15 mouse cellular contexts compared by ENCODE assay signal in genomic region chr13:58056618-58057017, GRCm38 (mm10). TPM values are rescaled to one million over a fixed set of nuclear protein-coding genes. Genes with fewer than 3 reads are reported as not detected.
DNase-seq lines count a peak whose midpoint lies in the region; ATAC-seq and TF ChIP-seq lines count a peak whose summit lies in the region.
"Had no signal": no experiment of that assay in that cellular context is flagged by ENCODE, and none has a peak within 500 bp of the region (broad histone marks: within the 10 kb centered on the region; RNA-seq: fewer than 3 reads in every experiment).

No protein-coding gene starts in this region.

- H3K9me3 ChIP-seq in lung, postnatal 0 days (ENCODE audit: low read length), result no peaks in the 10 kb centered on the region; the same call in 1 of the 2 replicates
- H3K9me3 ChIP-seq in MEL (replicated peaks; ENCODE audit: insufficient read depth, low read length), result no peaks in the 10 kb centered on the region
- H3K9me3 ChIP-seq: embryonic facial prominence, embryonic 12.5 days had no signal

- no peaks in the 10 kb centered on the region for H3K79me2 ChIP-seq in MEL (ENCODE audit: control insufficient read depth, insufficient read depth, low read length, poor library complexity)

- no peak for ATAC-seq in lung, postnatal 0 days
- ATAC-seq in monocyte, adult 5-6 weeks (replicated peaks; ENCODE audit: insufficient number of reproducible peaks, low FRiP score, low TSS enrichment, poor library complexity, severe bottlenecking), result no peak
- ATAC-seq: forebrain, embryonic 13.5 days had no signal

- intact Hi-C loops in gastrocnemius, adult 2 months (cut with DNase I), result no loop called here

- WGBS in lung, postnatal 0 days, result 87% methylated on average over 4 of the region's 4 CpGs

- peak; percentile 51 for TF ChIP-seq CTCF in gastrocnemius, adult 2 months (IDR thresholded peaks at IDR 0.05)
- TF ChIP-seq CTCF in lung, postnatal 0 days (IDR thresholded peaks at IDR 0.05), result peak; percentile 63
- peak; percentile 17 to 41 (median 41) for TF ChIP-seq CTCF in MEL (IDR thresholded peaks at IDR 0.05 in 2 of 3, conservative IDR thresholded peaks at IDR 0.05 in 1 of 3; ENCODE audit: control insufficient read depth in 1 of 3, insufficient read depth in 1 of 3, low read depth in 2 of 3, low read length in 3 of 3, poor library complexity in 1 of 3, severe bottlenecking in 1 of 3)

- DNase-seq in gastrocnemius, adult 2 months, result no peak
- DNase-seq in gastrocnemius, adult 8-10 months (ENCODE audit: low spot score in 2 of 2), result no peak
- DNase-seq in lung, postnatal 0 days (ENCODE audit: low spot score), result no peak
- no peak for DNase-seq in lung, postnatal 14 days
- peak; percentile 6 for DNase-seq in MEL (ENCODE audit: low read depth, low spot score)
- peak; percentile 45 for DNase-seq in naive thymus-derived CD4-positive, alpha-beta T cell, adult 2 months (ENCODE audit: low read depth)
- DNase-seq in spleen, adult 18-20 months, result no peak
- DNase-seq: cerebellum, adult 11 months; kidney, postnatal 14 days; lung, postnatal 4 days had no signal

- H3K4me3 ChIP-seq in gastrocnemius, adult 2 months, result no peak overlapping the region
- H3K4me3 ChIP-seq in lung, postnatal 0 days (ENCODE audit: low read depth, low read length), result no peak overlapping the region
- H3K4me3 ChIP-seq in MEL (ENCODE audit: control insufficient read depth in 1 of 2, insufficient read depth in 1 of 2, low read depth in 2 of 2, low read length in 2 of 2), result no peak overlapping the region
- H3K4me3 ChIP-seq: embryonic facial prominence, embryonic 12.5 days; forebrain, embryonic 13.5 days; hindbrain, embryonic 10.5 days; myocyte had no signal

- no peak for TF ChIP-seq EP300 in lung, postnatal 0 days (IDR thresholded peaks at IDR 0.05)
- TF ChIP-seq EP300 in MEL (IDR thresholded peaks at IDR 0.05; ENCODE audit: low read depth in 1 of 2, low read length in 2 of 2), result no peak

- H3K27me3 ChIP-seq in lung, postnatal 0 days (replicated peaks; ENCODE audit: insufficient read depth, low read length), result no peaks in the 10 kb centered on the region
- H3K27me3 ChIP-seq in MEL (ENCODE audit: control insufficient read depth in 1 of 2, insufficient read depth in 2 of 2, low read length in 2 of 2), result no peaks in the 10 kb centered on the region
- H3K27me3 ChIP-seq: embryonic facial prominence, embryonic 12.5 days; forebrain, embryonic 13.5 days had no signal

- H3K36me3 ChIP-seq in lung, postnatal 0 days (ENCODE audit: insufficient read depth, low read length), result no peaks in the 10 kb centered on the region
- no peaks in the 10 kb centered on the region for H3K36me3 ChIP-seq in MEL (ENCODE audit: control insufficient read depth in 1 of 2, insufficient read depth in 2 of 2, low read length in 2 of 2)
- H3K36me3 ChIP-seq: embryonic facial prominence, embryonic 12.5 days had no signal

- H3K4me2 ChIP-seq in lung, postnatal 0 days (replicated peaks; ENCODE audit: low read depth, low read length), result no peak overlapping the region
- H3K4me2 ChIP-seq: embryonic facial prominence, embryonic 12.5 days; forebrain, embryonic 13.5 days had no signal

- no peak overlapping the region for H3K9ac ChIP-seq in lung, postnatal 0 days (replicated peaks; ENCODE audit: low read depth)
- no peak overlapping the region for H3K9ac ChIP-seq in MEL (ENCODE audit: control insufficient read depth, low read depth, low read length, poor library complexity, severe bottlenecking)
- H3K9ac ChIP-seq: embryonic facial prominence, embryonic 12.5 days; forebrain, embryonic 13.5 days had no signal

- peaks cover 4% of the 10 kb centered on the region; the same call in 1 of the 2 replicates for H3K4me1 ChIP-seq in lung, postnatal 0 days (ENCODE audit: insufficient read depth, low read depth, low read length)
- H3K4me1 ChIP-seq in MEL (ENCODE audit: control insufficient read depth in 1 of 2, insufficient read depth in 2 of 2, low read length in 2 of 2), result no peaks in the 10 kb centered on the region

- no peak for TF ChIP-seq POLR2A in MEL (IDR thresholded peaks at IDR 0.05; ENCODE audit: control insufficient read depth in 1 of 2, insufficient read depth in 1 of 2, low read depth in 1 of 2, low read length in 2 of 2, poor library complexity in 1 of 2)

- TF ChIP-seq RAD21 in MEL (IDR thresholded peaks at IDR 0.05; ENCODE audit: low read depth, low read length), result no peak

- no peak overlapping the region for H3K27ac ChIP-seq in gastrocnemius, adult 2 months
- H3K27ac ChIP-seq in lung, postnatal 0 days (ENCODE audit: low read length), result no peak overlapping the region
- no peak overlapping the region for H3K27ac ChIP-seq in MEL (ENCODE audit: control insufficient read depth, low read depth, low read length)
- H3K27ac ChIP-seq: embryonic facial prominence, embryonic 12.5 days; forebrain, embryonic 13.5 days; hindbrain, embryonic 10.5 days had no signal

TF ChIP-seq in MEL, 35 proteins besides CTCF, POLR2A, EP300 and RAD21:
- TF ChIP-seq POLR2AphosphoS2 (IDR thresholded peaks at IDR 0.05; ENCODE audit: low read length) (no peak), MYB (IDR thresholded peaks at IDR 0.05; ENCODE audit: low read depth, low read length) (no peak), TCF12 (IDR thresholded peaks at IDR 0.05; ENCODE audit: low read depth, low read length) (no peak), MAX (IDR thresholded peaks at IDR 0.05; ENCODE audit: low read length) (no peak), MXI1 (IDR thresholded peaks at IDR 0.05; ENCODE audit: low read depth, low read length) (no peak), CHD2 (IDR thresholded peaks at IDR 0.05; ENCODE audit: low read length) (no peak), ZMIZ1 (IDR thresholded peaks at IDR 0.05; ENCODE audit: low read depth, low read length) (no peak), ZC3H11A (IDR thresholded peaks at IDR 0.05; ENCODE audit: low read depth, low read length) (no peak), UBTF (IDR thresholded peaks at IDR 0.05; ENCODE audit: borderline replicate concordance, insufficient read depth, low read depth, low read length) (no peak), MEF2A (IDR thresholded peaks at IDR 0.05; ENCODE audit: extremely low read depth, insufficient replicate concordance, low read depth, low read length, poor library complexity, severe bottlenecking) (no peak), NRF1 (IDR thresholded peaks at IDR 0.05; ENCODE audit: insufficient read depth, low read depth, low read length, poor library complexity, severe bottlenecking) (no peak), USF1 (IDR thresholded peaks at IDR 0.05; ENCODE audit: low read depth, low read length) (no peak), POLR2AphosphoS5 (IDR thresholded peaks at IDR 0.05; ENCODE audit: borderline replicate concordance, low read depth, low read length) (no peak), USF2 (IDR thresholded peaks at IDR 0.05; ENCODE audit: borderline replicate concordance in 1 of 2, insufficient read depth in 1 of 2, low read depth in 1 of 2, low read length in 2 of 2) (no peak)

RNA-seq across cellular contexts. Expression of gene Klhl3, which starts 56.8 kb away (rescaled TPM):
- under 1 TPM; 0.36 to 0.67 TPM for total RNA-seq in gastrocnemius, adult 2 months (2021)
- total RNA-seq in gastrocnemius, adult 8-10 months (2022), result under 1 TPM; 0.22 to 0.46 (median 0.31) TPM
- 2.7 and 3.9 TPM in 2 replicates for polyA plus RNA-seq in lung, postnatal 0 days (2015; fragmentation: Nextera tagmentation; extraction: Ambion mirVana)
- total RNA-seq in MEL (2012; rRNA removed), result not detected in 2 replicates
- under 1 TPM in 1 of 2 experiments, not detected in 1; 0.01 TPM for polyA plus RNA-seq in MEL (2012; ENCODE audit: insufficient read depth in 1 of 2, insufficient read length in 2 of 2, low read depth in 1 of 2, low replicate concordance in 2 of 2, missing spikeins in 1 of 2)
- total RNA-seq in monocyte, adult 5-6 weeks (2017), result 0.19 to 0.29 TPM in 2 of 3 replicates, not detected in the other

Comparison
In these comparisons a context has a peak if more than half of its experiments do, and no peak if none do; other contexts are left out.
1. DNase-seq: peak in MEL (single experiment) and naive thymus-derived CD4-positive, alpha-beta T cell, adult 2 months (single experiment); none in gastrocnemius, adult 2 months (single experiment), gastrocnemius, adult 8-10 months (0 of 2), lung, postnatal 0 days (single experiment), lung, postnatal 14 days (single experiment) and spleen, adult 18-20 months (0 of 2).
2. Peak in every context shown above with its lines, with median percentiles within 50 percentile points of each other: CTCF ChIP-seq.